Comparison of ENCODE assay signal across 8 mouse cellular contexts in genomic region chr2:121806959-121807653, GRCm38 (mm10). TPM values are rescaled to one million over a fixed set of nuclear protein-coding genes. Genes with fewer than 3 reads are reported as not detected.
A peak's percentile ranks its signal among the peaks of the same experiment; 100 is the strongest.
DNase-seq lines count a peak whose midpoint lies in the region; ATAC-seq and TF ChIP-seq lines count a peak whose summit lies in the region.

Frmd5 (minus strand) TSS chr2:121807087.

- under 1% methylated on average over 35 of the region's 35 CpGs for WGBS in forebrain, embryonic 15.5 days
- under 1% methylated on average over 35 of the region's 35 CpGs for WGBS in large intestine, adult 2 months
- whole genome bisulfite sequencing in liver, embryonic 16.5 days (ENCODE audit: insufficient replicate concordance), result under 1% methylated on average over 35 of the region's 35 CpGs
- under 1% methylated on average over 35 of the region's 35 CpGs for whole genome bisulfite sequencing in neural tube, embryonic 13.5 days

- H3K27me3 ChIP-seq in forebrain, embryonic 15.5 days, result no peaks in the 10 kb centered on the region
- H3K27me3 ChIP-seq in liver, embryonic 16.5 days (ENCODE audit: control insufficient read depth, insufficient read depth, low read depth, low read length), result peaks cover 53% of the 10 kb centered on the region
- no peaks in the 10 kb centered on the region for H3K27me3 ChIP-seq in neural tube, embryonic 13.5 days

- H3K4me2 ChIP-seq in forebrain, embryonic 15.5 days (replicated peaks), result peak within 1 kb of the TSS; percentile 75
- H3K4me2 ChIP-seq in liver, embryonic 16.5 days (ENCODE audit: low read depth, low read length), result peak within 1 kb of the TSS; percentile 80
- H3K4me2 ChIP-seq in neural tube, embryonic 13.5 days, result peak within 1 kb of the TSS; percentile 89

- peaks cover 0 to 2% of the 10 kb centered on the region in 2 experiments; a peak in 1 of 4 replicates for H3K4me1 ChIP-seq in ES-E14 (ENCODE audit: control insufficient read depth in 2 of 2, insufficient read depth in 2 of 2, low read length in 2 of 2, poor library complexity in 1 of 2)
- peaks cover 26% of the 10 kb centered on the region for H3K4me1 ChIP-seq in forebrain, embryonic 15.5 days
- H3K4me1 ChIP-seq in liver, embryonic 16.5 days (ENCODE audit: control insufficient read depth, low read depth, low read length), result peaks cover 5% of the 10 kb centered on the region
- H3K4me1 ChIP-seq in neural tube, embryonic 13.5 days (replicated peaks), result peaks cover 15% of the 10 kb centered on the region

- intact Hi-C loops in heart, postnatal 14 days (cut with DNase I), result no loop called here

- H3K27ac ChIP-seq in ES-E14 (ENCODE audit: insufficient read depth, low read depth, low read length, poor library complexity, severe bottlenecking), result peak within 1 kb of the TSS; percentile 59
- H3K27ac ChIP-seq in forebrain, embryonic 15.5 days (replicated peaks), result peak within 1 kb of the TSS; percentile 98
- H3K27ac ChIP-seq in liver, embryonic 16.5 days (ENCODE audit: low read length), result no peak within 1 kb of the TSS
- peak within 1 kb of the TSS; percentile 96 for H3K27ac ChIP-seq in neural tube, embryonic 13.5 days (replicated peaks)

- no peaks in the 10 kb centered on the region for H3K9me3 ChIP-seq in ES-E14 (ENCODE audit: control insufficient read depth, insufficient read depth, low read depth, low read length)
- H3K9me3 ChIP-seq in forebrain, embryonic 15.5 days, result no peaks in the 10 kb centered on the region
- no peaks in the 10 kb centered on the region for H3K9me3 ChIP-seq in liver, embryonic 16.5 days (replicated peaks; ENCODE audit: control insufficient read depth, low read length)
- no peaks in the 10 kb centered on the region for H3K9me3 ChIP-seq in neural tube, embryonic 13.5 days

- ATAC-seq in forebrain, embryonic 15.5 days (replicated peaks), result peak; percentile 98
- ATAC-seq in liver, embryonic 16.5 days (ENCODE audit: low read depth), result peak; percentile 95
- peak; percentile 98 for ATAC-seq in neural tube, embryonic 13.5 days (ENCODE audit: low read depth)

- H3K9ac ChIP-seq in ES-E14 (ENCODE audit: insufficient read depth, low read depth, low read length, poor library complexity, severe bottlenecking), result peak within 1 kb of the TSS; percentile 92
- H3K9ac ChIP-seq in forebrain, embryonic 15.5 days (replicated peaks), result peak within 1 kb of the TSS; percentile 98
- H3K9ac ChIP-seq in liver, embryonic 16.5 days (ENCODE audit: low read depth, low read length), result no peak within 1 kb of the TSS
- H3K9ac ChIP-seq in neural tube, embryonic 13.5 days, result peak within 1 kb of the TSS; percentile 87

- in situ Hi-C loops in ES-E14 (cut with MboI; ENCODE audit: low sequenced_read_pairs in 2 of 2, unreplicated experiment in 2 of 2), result loop anchor here in 1 of 2 experiments (25.0 kb wide), 1 partner anchor 245 kb away; no protein-coding TSS in a partner anchor

- peak within 1 kb of the TSS; percentile 96 to 99 for H3K4me3 ChIP-seq in ES-E14 (ENCODE audit: insufficient read depth in 1 of 2, low read depth in 1 of 2, low read length in 2 of 2, poor library complexity in 1 of 2, severe bottlenecking in 1 of 2)
- H3K4me3 ChIP-seq in forebrain, embryonic 15.5 days, result peak within 1 kb of the TSS; percentile 98
- peak within 1 kb of the TSS; percentile 65 for H3K4me3 ChIP-seq in liver, embryonic 16.5 days (ENCODE audit: low read depth, low read length)
- H3K4me3 ChIP-seq in neural tube, embryonic 13.5 days, result peak within 1 kb of the TSS; percentile 87

- peak; percentile 89 for DNase-seq in ES-E14 (ENCODE audit: low read depth, low spot score)
- DNase-seq in cerebellum, adult 18-20 months, result peak; percentile 95 to 98
- DNase-seq in heart, postnatal 14 days, result peak; percentile 83 to 85
- peak; percentile 64 for DNase-seq in large intestine, adult 2 months (ENCODE audit: low read depth, low spot score)
- peak; percentile 95 for DNase-seq in telencephalon, adult 2 months (ENCODE audit: low read depth, low spot score)

- H3K36me3 ChIP-seq in ES-E14 (ENCODE audit: control insufficient read depth, insufficient read depth, low read length, poor library complexity, severe bottlenecking), result no peaks in the 10 kb centered on the region
- no peaks in the 10 kb centered on the region for H3K36me3 ChIP-seq in forebrain, embryonic 15.5 days
- H3K36me3 ChIP-seq in liver, embryonic 16.5 days (ENCODE audit: control insufficient read depth, insufficient read depth), result no peaks in the 10 kb centered on the region
- H3K36me3 ChIP-seq in neural tube, embryonic 13.5 days, result no peaks in the 10 kb centered on the region

TF ChIP-seq in ES-E14, 5 proteins besides CTCF, POLR2A, EP300 and RAD21:
- TF ChIP-seq CHD2 (IDR thresholded peaks at IDR 0.05; ENCODE audit: low read depth, low read length) (peak; percentile 88; the same call in 1 of the 2 replicates), MAFK (IDR thresholded peaks at IDR 0.05; ENCODE audit: insufficient read depth, low read depth, low read length) (no peak), HCFC1 (IDR thresholded peaks at IDR 0.05; ENCODE audit: borderline replicate concordance, insufficient read depth, low read length) (0 out of 2 replicates have a peak, but pooled peaks have one; percentile 7)
TF ChIP-seq in ES-E14: peak in this region for 2.

RNA-seq across cellular contexts. Expression of gene Frmd5, which starts in this region (rescaled TPM):
- total RNA-seq in ES-E14 (2012; rRNA removed), result 4.8 and 8.9 TPM in 2 replicates
- polyA plus RNA-seq in forebrain, embryonic 15.5 days (2015; fragmentation: Nextera tagmentation; extraction: Ambion mirVana), result 37.5 and 38.2 TPM in 2 replicates
- 100 to 1,000 TPM; 202 to 231 TPM for total RNA-seq in heart, postnatal 14 days (2021)
- polyA plus RNA-seq in large intestine, adult 2 months (2012; rRNA removed), result 0.38 and 0.85 TPM in 2 replicates
- polyA plus RNA-seq in liver, embryonic 16.5 days (2015; fragmentation: Nextera tagmentation; extraction: Ambion mirVana), result 0.12 and 0.18 TPM in 2 replicates
- polyA plus RNA-seq in neural tube, embryonic 13.5 days (2015; fragmentation: Nextera tagmentation; extraction: Ambion mirVana), result 28.1 and 31.9 TPM in 2 replicates

Comparison
In these comparisons a context has a peak if more than half of its experiments do, and no peak if none do; other contexts are left out.
1. RNA of gene Frmd5 (total RNA-seq): 202 to 231 TPM in heart, postnatal 14 days; 4.8 to 8.9 TPM in ES-E14; every median in the first group is over 10 times any median in the second.
2. RNA of gene Frmd5 (polyA plus RNA-seq): 37.5 to 38.2 TPM in forebrain, embryonic 15.5 days and 28.1 to 31.9 TPM in neural tube, embryonic 13.5 days; 0.38 to 0.85 TPM in large intestine, adult 2 months and 0.12 to 0.18 TPM in liver, embryonic 16.5 days; every median in the first group is over 10 times any median in the second.
3. Peak in DNase-seq in large intestine, adult 2 months; RNA of the gene not detected or under 1 TPM.
4. Peak in ATAC-seq, H3K4me3 ChIP-seq and H3K4me2 ChIP-seq in liver, embryonic 16.5 days; RNA of the gene not detected or under 1 TPM.
5. Peak in every context shown above with its lines, with median percentiles within 50 percentile points of each other: DNase-seq, H3K4me3 ChIP-seq, ATAC-seq and H3K4me2 ChIP-seq.